Mouse (Mus musculus) heart, postnatal 0 days (tissue): Measurements from ENCODE around the gene Syk. TPM values are rescaled to one million over a fixed set of nuclear protein-coding genes. Genes with fewer than 3 reads are reported as not detected.
A peak's percentile ranks its signal among the peaks of the same experiment; 100 is the strongest.

Experiments
- ATAC-seq: fragments of 200-750 bp; cut with Nextera tagmentation; 2 replicates; pipeline ENCODE4 v1.8.0; 2017; ENCODE audit warnings: low read depth, moderate number of reproducible peaks, moderate library complexity; ENCODE audit not compliant: insufficient read depth
- DNase-seq: peaks from one replicate; pipeline ENCODE4 v3.0.0-alpha.2; 2016; ENCODE audit warnings: low spot score
- H3K27ac ChIP-seq: fragments of 300-500 bp; sonication (generic); 2 replicates; pipeline ENCODE4 v1.5.1; 2014; ENCODE audit warnings: low read depth, mild to moderate bottlenecking
- H3K27me3 ChIP-seq: fragments of 300-500 bp; sonication (generic); 2 replicates; pipeline ENCODE4 v1.6.1; 2014; ENCODE audit warnings: low read length, mixed read lengths; ENCODE audit not compliant: control insufficient read depth, insufficient read depth
- H3K36me3 ChIP-seq: fragments of 300-500 bp; sonication (generic); replicated peaks from 2 replicates; pipeline ENCODE4 v1.6.1; 2014; ENCODE audit warnings: low read length, mixed read lengths; ENCODE audit not compliant: control insufficient read depth, insufficient read depth
- H3K4me1 ChIP-seq: fragments of 300-500 bp; sonication (generic); 2 replicates; pipeline ENCODE4 v1.6.1; 2014; ENCODE audit warnings: antibody characterized with exemption; ENCODE audit not compliant: control insufficient read depth, insufficient read depth
- H3K4me2 ChIP-seq: fragments of 300-500 bp; sonication (generic); 2 replicates; pipeline ENCODE4 v1.6.1; 2014; ENCODE audit warnings: low read depth, mild to moderate bottlenecking, low read length, moderate library complexity
- H3K4me3 ChIP-seq: fragments of 300-500 bp; sonication (generic); 2 replicates; pipeline ENCODE4 v1.5.1; 2014; ENCODE audit warnings: low read depth, low read length
- H3K9ac ChIP-seq: fragments of 300-500 bp; sonication (generic); replicated peaks from 2 replicates; pipeline ENCODE4 v1.6.1; 2014; ENCODE audit warnings: low read depth, low read length, mixed read lengths
- H3K9me3 ChIP-seq: fragments of 300-500 bp; sonication (generic); replicated peaks from 2 replicates; pipeline ENCODE4 v1.6.1; 2016; ENCODE audit warnings: low read length; ENCODE audit not compliant: control insufficient read depth
- CTCF ChIP-seq: IDR thresholded peaks from 2 replicates; pipeline ENCODE4 v1.5.1; 2016; ENCODE audit warnings: antibody characterized with exemption, control low read depth, low read depth
- EP300 ChIP-seq: IDR thresholded peaks from 2 replicates; pipeline ENCODE4 v1.6.1; 2016; ENCODE audit warnings: antibody characterized with exemption, low read depth
- WGBS: fragments of 180-500 bp; shearing (Covaris S2); extraction: QIAGEN DNeasy Blood & Tissue Kit; methylation state at CpG from one replicate; pipeline ENCODE4 v1.1.7; 2014; 5-methylcytosine and 5-hydroxymethylcytosine counted together
- polyA plus RNA-seq: library from polyadenylated mRNA; unstranded; fragments of >200 nt; fragmentation: Nextera tagmentation; extraction: Ambion mirVana; gene quantifications from 2 replicates; pipeline ENCODE4 v1.2.1, GENCODE M21; 2015
- total RNA-seq: library from RNA; depleted of rRNA; stranded (reverse); fragments of >200 nt; gene quantifications from 2 replicates; pipeline ENCODE4 v1.2.3, GENCODE M21; 2014; ENCODE audit warnings: low replicate concordance

Syk gene
- total and polyA plus RNA-seq, 2 experiments from 2014 or later, result 5.7 to 18.3 TPM

DNA sequence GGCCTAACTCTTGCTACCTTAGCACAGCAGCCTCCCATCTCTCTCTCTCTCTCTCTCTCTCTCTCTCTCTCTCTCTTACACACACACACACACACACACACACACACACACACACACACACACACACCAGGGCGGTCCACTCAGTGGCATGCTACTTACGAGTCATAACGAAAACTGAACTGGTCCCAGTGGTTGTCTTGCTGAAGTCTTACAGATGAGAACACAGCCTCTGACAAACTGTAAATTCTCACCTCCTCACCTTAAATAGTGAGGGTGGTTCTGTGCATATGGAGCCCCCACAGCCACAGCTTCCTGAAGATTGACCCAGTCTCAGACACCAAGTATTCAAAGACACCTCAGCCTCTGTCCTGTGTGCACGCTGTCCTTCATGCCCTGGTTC, 8.9 kb downstream of the Syk start:
- DNase-seq (no peak), ATAC-seq (no peak)
- TF ChIP-seq CTCF, result no peak
- no peak for TF ChIP-seq EP300
- H3K27ac ChIP-seq, result no peak overlapping the region
- 93% methylated on average over 4 of the region's 4 CpGs for WGBS
- no peak overlapping the region for H3K4me2 ChIP-seq
- H3K9ac ChIP-seq, result no peak overlapping the region
- H3K4me3 ChIP-seq, result no peak overlapping the region
- H3K9me3 ChIP-seq, result no peaks in the 10 kb centered on the region
- no peaks in the 10 kb centered on the region for H3K27me3 ChIP-seq
- no peaks in the 10 kb centered on the region for H3K36me3 ChIP-seq
- no peaks in the 10 kb centered on the region for H3K4me1 ChIP-seq

DNA sequence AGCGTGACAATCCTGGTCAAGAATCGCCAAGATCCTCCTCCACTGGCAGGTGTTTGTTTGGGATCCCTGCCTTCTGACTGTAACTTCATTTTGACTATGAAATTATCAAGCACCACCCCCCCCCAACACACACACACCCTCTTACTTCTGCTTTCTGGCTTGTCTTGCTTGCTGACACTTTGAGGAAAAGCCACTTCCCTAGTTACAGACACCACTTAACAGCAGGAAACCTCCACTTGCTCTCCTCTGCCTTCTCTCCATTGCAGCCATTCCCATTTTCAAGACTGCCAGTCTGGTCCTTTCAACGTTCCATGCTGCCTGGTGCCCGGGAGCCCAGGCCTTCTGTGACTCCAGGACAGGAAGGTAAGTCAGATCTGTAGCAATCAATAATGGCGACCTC, 13.7 kb downstream of the Syk start:
- Histone ChIP-seq H3K4me1 (no peaks in the 10 kb centered on the region), H3K27ac (no peak overlapping the region), H3K27me3 (no peaks in the 10 kb centered on the region), H3K9ac (no peak overlapping the region), H3K4me2 (no peak overlapping the region), H3K9me3 (no peaks in the 10 kb centered on the region; the same call in 1 of the 2 replicates), H3K36me3 (no peaks in the 10 kb centered on the region), H3K4me3 (no peak overlapping the region)
- DNase-seq (no peak), ATAC-seq (no peak)
- WGBS, result 71% methylated on average over 5 of the region's 5 CpGs
- TF ChIP-seq CTCF, result no peak
- TF ChIP-seq EP300, result no peak

DNA sequence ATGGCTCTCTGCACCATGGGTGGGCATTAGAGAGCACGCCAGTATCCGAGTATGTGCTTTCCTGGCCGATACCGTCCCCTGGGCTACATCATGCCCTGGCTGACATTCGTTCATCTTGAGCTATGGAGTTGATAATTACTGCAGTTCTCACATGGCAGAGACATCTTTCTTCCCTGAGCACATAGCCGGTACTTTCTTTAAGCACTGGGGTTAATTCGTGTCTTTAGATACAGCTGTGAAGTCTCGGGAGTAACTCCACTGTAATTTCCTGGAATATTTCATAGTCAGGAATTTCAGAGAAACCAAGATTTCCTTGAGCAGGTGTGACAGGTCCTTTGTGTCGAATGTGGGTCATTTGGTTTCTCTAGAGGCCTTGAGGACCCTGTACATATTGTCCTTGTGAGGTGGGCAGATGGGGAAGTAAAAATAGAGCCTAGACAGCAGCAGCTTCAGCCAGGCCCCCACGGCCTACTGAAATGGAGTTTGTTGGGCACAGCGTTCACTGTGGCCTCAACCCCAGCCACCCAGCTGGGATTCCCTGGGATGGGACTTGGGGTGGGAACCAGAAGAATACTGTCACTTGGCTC, 14.2 kb downstream of the Syk start:
- H3K4me2 ChIP-seq, result no peak overlapping the region
- H3K9ac ChIP-seq, result no peak overlapping the region
- H3K4me3 ChIP-seq, result no peak overlapping the region
- DNase-seq (no peak), ATAC-seq (no peak)
- no peak for TF ChIP-seq CTCF
- H3K27ac ChIP-seq, result 0 out of 2 replicates have a peak overlapping the region, but pooled peaks have one; percentile 3
- no peaks in the 10 kb centered on the region; the same call in 1 of the 2 replicates for H3K9me3 ChIP-seq
- H3K27me3 ChIP-seq, result no peaks in the 10 kb centered on the region
- no peaks in the 10 kb centered on the region for H3K36me3 ChIP-seq
- 76% methylated on average over 11 of the region's 11 CpGs for WGBS
- H3K4me1 ChIP-seq, result no peaks in the 10 kb centered on the region

GRCm38 (mm10) chr13:52598233-52598632, 15.3 kb downstream of the Syk start:
- H3K4me1 ChIP-seq, result peaks cover 9% of the 10 kb centered on the region
- H3K9ac ChIP-seq, result no peak overlapping the region
- no peak overlapping the region for H3K4me3 ChIP-seq
- DNase-seq (no peak), ATAC-seq (no peak)
- no peaks in the 10 kb centered on the region for H3K27me3 ChIP-seq
- no peaks in the 10 kb centered on the region; the same call in 1 of the 2 replicates for H3K9me3 ChIP-seq
- H3K27ac ChIP-seq, result no peak overlapping the region
- no peak overlapping the region for H3K4me2 ChIP-seq
- H3K36me3 ChIP-seq, result no peaks in the 10 kb centered on the region
- TF ChIP-seq CTCF (no peak), EP300 (no peak)
- WGBS, result 52% methylated on average over 3 of the region's 3 CpGs

GRCm38 (mm10) chr13:52600015-52600643, 17.2 kb downstream of the Syk start:
- H3K36me3 ChIP-seq, result no peaks in the 10 kb centered on the region
- no peak for DNase-seq
- WGBS, result 57% methylated on average over 4 of the region's 4 CpGs
- no peak overlapping the region for H3K4me3 ChIP-seq
- no peaks in the 10 kb centered on the region; the same call in 1 of the 2 replicates for H3K9me3 ChIP-seq
- TF ChIP-seq CTCF (no peak), EP300 (no peak)
- H3K4me1 ChIP-seq, result peaks cover 12% of the 10 kb centered on the region
- H3K9ac ChIP-seq, result no peak overlapping the region
- no peaks in the 10 kb centered on the region for H3K27me3 ChIP-seq
- ATAC-seq, result no peak
- H3K27ac ChIP-seq, result no peak overlapping the region
- H3K4me2 ChIP-seq, result no peak overlapping the region

DNA sequence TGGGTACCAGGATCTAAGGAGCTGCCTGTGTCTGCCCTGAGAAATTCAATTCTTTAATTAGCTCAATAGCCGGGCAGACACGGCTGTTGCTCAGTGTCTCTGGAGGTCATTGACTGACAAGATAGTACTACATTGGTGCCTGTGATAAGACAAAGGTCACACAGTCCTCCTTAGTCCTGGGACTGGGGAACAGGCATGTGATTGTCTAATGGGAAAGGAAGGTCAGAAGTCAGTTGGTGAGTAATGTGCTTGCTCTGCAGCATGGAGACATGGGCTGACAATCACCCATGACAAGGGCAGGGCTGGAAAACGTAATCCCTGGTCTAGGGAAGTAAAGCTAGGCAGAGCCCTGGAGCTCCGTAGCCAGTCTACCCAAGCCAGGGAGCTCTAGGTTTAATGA, 19.8 kb downstream of the Syk start:
- Histone ChIP-seq H3K9ac (no peak overlapping the region), H3K36me3 (no peaks in the 10 kb centered on the region), H3K9me3 (no peaks in the 10 kb centered on the region; the same call in 1 of the 2 replicates), H3K4me3 (no peak overlapping the region), H3K27me3 (no peaks in the 10 kb centered on the region), H3K27ac (peak overlapping the region; percentile 37; the same call in 1 of the 2 replicates), H3K4me2 (no peak overlapping the region), H3K4me1 (peaks cover 12% of the 10 kb centered on the region)
- peak; percentile 33 for DNase-seq
- TF ChIP-seq EP300 (no peak), CTCF (no peak)
- peak; percentile 36 for ATAC-seq
- 25% methylated on average over 4 of the region's 4 CpGs for WGBS
